Mouse (Mus musculus) hematopoietic stem cell, adult 5-6 weeks (primary cell): ENCODE results near the gene Gprc5b. TPM values are rescaled to one million over a fixed set of nuclear protein-coding genes. Genes with fewer than 3 reads are reported as not detected.

Experiments
- ATAC-seq, 2 experiments: fragments of 125-278 bp in 1 of 2; replicated peaks in 1 of 2; 2 replicates each; pipeline ENCODE4 v1.8.0; 2016 to 2017; ENCODE audit warnings: inconsistent platforms in 2 of 2, mild to moderate bottlenecking in 2 of 2, moderate number of reproducible peaks in 2 of 2, low read depth in 1 of 2, moderate TSS enrichment in 1 of 2; ENCODE audit not compliant: low FRiP score in 2 of 2, poor library complexity in 2 of 2, severe bottlenecking in 2 of 2, insufficient read depth in 1 of 2, low TSS enrichment in 1 of 2
- total RNA-seq: library from RNA; stranded (forward); fragments of 172-1452, 232-1000 nt; gene quantifications from 2 replicates; pipeline ENCODE4 v1.2.3, GENCODE M21; 2017

The Gprc5b gene
- total RNA-seq, 1 experiment from 2014 or later = 23.8 TPM

GRCm38 (mm10) chr7:118971499-118971898 lies 23.5 kb downstream of the Gprc5b start:
- ATAC-seq = no peak

DNA sequence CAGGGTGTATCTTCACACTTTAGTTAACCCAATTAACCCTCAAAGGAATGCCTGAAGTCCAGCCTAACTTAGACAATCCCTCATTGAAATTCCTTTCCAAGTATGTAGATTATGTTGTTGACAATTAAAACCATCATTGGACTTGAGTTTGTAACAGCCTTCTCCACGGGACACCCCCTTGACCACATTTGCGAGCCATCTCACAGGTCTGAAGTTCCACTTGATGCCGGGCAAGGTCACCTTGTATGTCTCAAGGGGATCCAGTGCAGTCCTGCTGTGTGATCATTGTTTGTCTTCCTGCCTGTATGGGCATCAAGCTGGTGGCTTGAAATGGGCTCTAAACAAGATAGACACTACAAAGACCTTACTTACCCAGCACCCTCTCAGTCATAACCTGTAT lies 26.1 kb downstream of the Gprc5b start:
- ATAC-seq = no peak

GRCm38 (mm10) chr7:118965198-118965597 lies 29.8 kb downstream of the Gprc5b start:
- no peak for ATAC-seq

DNA sequence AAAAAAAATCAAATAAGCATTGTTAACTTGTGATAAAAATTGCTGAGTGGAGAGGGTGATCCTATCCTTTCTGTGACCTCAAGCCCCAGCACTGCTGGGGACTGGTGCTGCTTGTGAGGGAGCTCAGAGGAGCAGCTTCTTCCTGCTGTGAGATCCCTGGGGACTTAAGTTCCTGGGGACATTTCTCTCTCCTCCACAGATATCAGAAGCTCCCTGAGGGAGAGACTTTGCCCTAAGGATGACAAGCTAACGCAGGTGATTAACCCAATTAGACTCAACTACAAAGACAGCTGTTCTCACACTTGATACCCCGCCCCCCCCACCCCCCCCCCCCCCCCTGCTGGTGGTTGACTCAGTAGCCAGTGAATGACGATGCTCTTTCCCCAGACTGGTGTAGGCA lies 30.2 kb downstream of the Gprc5b start:
- ATAC-seq = no peak

- no peak for ATAC-seq
These were observed 35.8 kb downstream of the Gprc5b start for GRCm38 (mm10) chr7:118959209-118959608.

DNA sequence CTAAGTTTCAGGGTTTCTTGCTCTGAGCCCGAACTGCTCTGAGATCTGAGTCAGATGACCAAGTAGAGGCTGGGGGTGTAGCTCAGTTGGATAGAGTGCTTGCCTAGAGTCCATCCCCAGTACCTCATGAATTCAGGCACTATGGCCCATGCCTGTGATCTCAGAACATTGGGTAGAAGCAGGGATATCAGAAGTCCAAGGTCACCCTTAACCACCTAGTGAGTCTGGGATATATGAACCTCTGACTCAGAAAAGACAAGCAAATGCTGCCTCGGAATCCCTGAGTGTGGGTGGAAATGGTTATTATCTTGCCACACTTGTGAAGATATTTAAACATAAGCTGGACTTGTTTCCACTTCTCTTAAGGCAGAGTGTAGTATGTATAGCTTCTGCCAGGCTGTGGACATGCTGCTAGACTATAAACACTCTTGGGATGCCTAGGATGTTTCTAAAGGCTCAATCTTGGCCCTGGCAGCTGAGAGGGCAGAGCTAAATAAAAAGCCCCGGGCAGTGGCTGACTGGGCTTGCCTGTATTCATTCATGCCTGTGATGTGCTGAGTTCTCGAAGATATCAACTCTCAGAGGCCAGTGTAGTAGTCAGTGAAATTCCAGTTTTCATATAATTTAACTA lies 38.3 kb downstream of the Gprc5b start:
- no peak for ATAC-seq

DNA sequence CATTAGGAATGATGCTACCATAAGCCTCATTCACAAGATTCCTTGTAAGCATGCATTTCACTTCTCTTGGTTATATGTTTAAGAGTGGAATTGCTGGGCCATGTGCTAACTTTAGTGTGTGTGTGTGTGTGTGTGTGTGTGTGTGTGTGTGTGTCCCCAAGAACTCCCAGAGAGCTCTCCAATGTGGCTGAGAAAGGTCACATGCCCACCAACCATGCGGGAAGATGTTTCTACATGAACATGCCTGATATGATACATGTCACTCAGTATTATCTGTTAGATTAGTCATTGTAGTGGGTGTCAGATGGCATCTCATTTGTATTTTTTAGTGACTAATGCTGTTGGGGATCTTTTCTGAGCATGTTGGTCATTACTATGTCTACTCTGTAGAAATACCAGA lies 40.0 kb downstream of the Gprc5b start:
- ATAC-seq = no peak

- ATAC-seq = no peak
These were observed 41.3 kb downstream of the Gprc5b start for GRCm38 (mm10) chr7:118953626-118954282.

GRCm38 (mm10) chr7:118949749-118950148 lies 45.3 kb downstream of the Gprc5b start:
- ATAC-seq = no peak

DNA sequence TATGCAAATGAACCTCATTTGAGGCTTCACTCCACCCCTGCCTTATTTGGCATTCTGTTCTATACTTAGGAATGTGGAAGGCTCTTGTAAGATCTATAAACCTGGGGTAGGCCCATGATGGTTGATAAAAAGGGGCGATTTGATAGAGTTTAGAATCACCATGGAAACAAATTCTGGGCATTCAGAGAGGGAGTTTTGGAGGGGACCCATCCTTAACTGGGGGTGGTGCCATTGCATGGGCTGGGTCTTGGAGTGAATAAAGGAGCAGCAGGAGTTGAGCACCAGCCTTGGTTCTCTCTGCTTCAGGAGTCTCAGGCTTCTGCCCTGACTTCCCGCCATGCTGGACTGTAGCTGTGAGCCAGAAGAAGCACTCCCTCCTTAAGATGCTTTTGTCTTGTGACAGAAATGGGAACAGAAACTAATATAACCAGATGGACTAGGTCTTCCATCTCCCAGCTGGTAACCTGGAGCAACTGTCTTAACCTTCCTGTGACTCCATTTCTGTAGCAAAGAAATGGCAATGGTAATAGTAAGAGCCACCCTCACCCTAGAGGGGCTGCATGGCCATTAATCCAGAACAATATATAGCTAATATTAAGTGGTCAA lies 46.2 kb downstream of the Gprc5b start:
- ATAC-seq = no peak

- ATAC-seq = no peak
These were observed 47.8 kb downstream of the Gprc5b start for GRCm38 (mm10) chr7:118947241-118947640.

DNA sequence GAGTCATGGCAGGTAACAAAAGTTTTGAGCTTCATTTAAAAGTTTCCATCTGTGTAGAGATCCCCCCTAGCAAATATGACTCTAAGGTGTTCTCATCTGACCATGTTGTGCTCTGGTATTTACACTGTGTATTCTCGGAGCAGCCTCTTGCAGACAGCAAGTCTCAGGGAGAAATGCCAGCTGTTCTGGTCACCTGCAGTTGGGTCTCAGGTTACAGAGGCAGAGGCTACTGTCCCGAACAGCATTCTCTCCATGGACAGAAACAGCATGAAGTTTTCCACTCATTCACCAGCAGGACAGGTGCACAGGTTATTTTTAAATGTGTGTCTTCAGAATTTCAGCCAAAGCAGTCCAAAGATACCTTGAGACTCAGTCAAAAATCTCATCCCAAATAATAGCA lies 50.1 kb downstream of the Gprc5b start:
- ATAC-seq = no peak

GRCm38 (mm10) chr7:118943170-118943569 lies 51.8 kb downstream of the Gprc5b start:
- ATAC-seq = no peak

DNA sequence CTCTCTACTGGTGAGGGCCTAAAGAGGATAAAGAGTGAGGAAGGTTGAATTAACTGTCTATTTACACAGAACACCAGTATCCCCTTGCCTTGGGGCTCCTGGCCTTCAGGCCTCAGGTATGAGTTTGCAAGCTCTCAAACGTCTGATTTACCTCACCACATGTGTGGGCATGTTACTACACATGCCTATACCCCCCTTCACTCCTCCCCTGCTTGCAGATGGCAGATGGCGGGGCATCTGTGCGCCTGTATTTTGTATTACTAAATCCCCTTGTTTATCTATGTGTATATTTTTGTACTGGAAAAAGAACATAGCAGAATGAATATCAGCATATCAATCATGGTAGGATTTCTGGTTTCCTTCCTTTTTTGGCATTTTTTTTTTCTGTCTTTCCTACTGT lies 52.7 kb downstream of the Gprc5b start:
- no peak for ATAC-seq

GRCm38 (mm10) chr7:118937469-118938387 lies 57.3 kb downstream of the Gprc5b start:
- ATAC-seq = no peak

GRCm38 (mm10) chr7:118936844-118937243 lies 58.2 kb downstream of the Gprc5b start:
- no peak for ATAC-seq

- no peak for ATAC-seq
These were observed 59.7 kb downstream of the Gprc5b start for GRCm38 (mm10) chr7:118935306-118935705.
